Mouse (Mus musculus) heart, postnatal 0 days (tissue): ENCODE measurements around the gene Tead4. TPM values are rescaled to one million over a fixed set of nuclear protein-coding genes. Genes with fewer than 3 reads are reported as not detected.

ENCODE experiments used
- ATAC-seq: fragments of 200-750 bp; cut with Nextera tagmentation; 2 replicates; pipeline ENCODE4 v1.8.0; 2017; ENCODE audit warnings: low read depth, moderate number of reproducible peaks, moderate library complexity; ENCODE audit not compliant: insufficient read depth
- DNase-seq: peaks from one replicate; pipeline ENCODE4 v3.0.0-alpha.2; 2016; ENCODE audit warnings: low spot score
- H3K27ac ChIP-seq: fragments of 300-500 bp; sonication (generic); 2 replicates; pipeline ENCODE4 v1.5.1; 2014; ENCODE audit warnings: low read depth, mild to moderate bottlenecking
- H3K27me3 ChIP-seq: fragments of 300-500 bp; sonication (generic); 2 replicates; pipeline ENCODE4 v1.6.1; 2014; ENCODE audit warnings: low read length, mixed read lengths; ENCODE audit not compliant: control insufficient read depth, insufficient read depth
- H3K36me3 ChIP-seq: fragments of 300-500 bp; sonication (generic); replicated peaks from 2 replicates; pipeline ENCODE4 v1.6.1; 2014; ENCODE audit warnings: low read length, mixed read lengths; ENCODE audit not compliant: control insufficient read depth, insufficient read depth
- H3K4me1 ChIP-seq: fragments of 300-500 bp; sonication (generic); 2 replicates; pipeline ENCODE4 v1.6.1; 2014; ENCODE audit warnings: antibody characterized with exemption; ENCODE audit not compliant: control insufficient read depth, insufficient read depth
- H3K4me2 ChIP-seq: fragments of 300-500 bp; sonication (generic); 2 replicates; pipeline ENCODE4 v1.6.1; 2014; ENCODE audit warnings: low read depth, mild to moderate bottlenecking, low read length, moderate library complexity
- H3K4me3 ChIP-seq: fragments of 300-500 bp; sonication (generic); 2 replicates; pipeline ENCODE4 v1.5.1; 2014; ENCODE audit warnings: low read depth, low read length
- H3K9ac ChIP-seq: fragments of 300-500 bp; sonication (generic); replicated peaks from 2 replicates; pipeline ENCODE4 v1.6.1; 2014; ENCODE audit warnings: low read depth, low read length, mixed read lengths
- H3K9me3 ChIP-seq: fragments of 300-500 bp; sonication (generic); replicated peaks from 2 replicates; pipeline ENCODE4 v1.6.1; 2016; ENCODE audit warnings: low read length; ENCODE audit not compliant: control insufficient read depth
- CTCF ChIP-seq: IDR thresholded peaks from 2 replicates; pipeline ENCODE4 v1.5.1; 2016; ENCODE audit warnings: antibody characterized with exemption, control low read depth, low read depth
- EP300 ChIP-seq: IDR thresholded peaks from 2 replicates; pipeline ENCODE4 v1.6.1; 2016; ENCODE audit warnings: antibody characterized with exemption, low read depth
- WGBS: fragments of 180-500 bp; shearing (Covaris S2); extraction: QIAGEN DNeasy Blood & Tissue Kit; methylation state at CpG from one replicate; pipeline ENCODE4 v1.1.7; 2014; 5-methylcytosine and 5-hydroxymethylcytosine counted together
- polyA plus RNA-seq: library from polyadenylated mRNA; unstranded; fragments of >200 nt; fragmentation: Nextera tagmentation; extraction: Ambion mirVana; gene quantifications from 2 replicates; pipeline ENCODE4 v1.2.1, GENCODE M21; 2015
- total RNA-seq: library from RNA; depleted of rRNA; stranded (reverse); fragments of >200 nt; gene quantifications from 2 replicates; pipeline ENCODE4 v1.2.3, GENCODE M21; 2014; ENCODE audit warnings: low replicate concordance

The Tead4 gene
- total and polyA plus RNA-seq, 2 experiments from 2014 or later, result 1.5 to 4.2 TPM

- Histone ChIP-seq H3K9ac (no peak overlapping the region; the same call in 1 of the 2 replicates), H3K27me3 (no peaks in the 10 kb centered on the region), H3K4me3 (peak overlapping the region; percentile 55), H3K27ac (peak overlapping the region; percentile 60), H3K9me3 (no peaks in the 10 kb centered on the region), H3K4me2 (peak overlapping the region; percentile 77), H3K36me3 (no peaks in the 10 kb centered on the region), H3K4me1 (peaks cover 5% of the 10 kb centered on the region; the same call in 1 of the 2 replicates)
- DNase-seq (peak; percentile 58), ATAC-seq (peak; percentile 1; the same call in 1 of the 2 replicates)
- WGBS, result 2% methylated on average over 20 of the region's 20 CpGs
- TF ChIP-seq CTCF (peak; percentile 62), EP300 (no peak)
Measured at GRCm38 (mm10) chr6:128200847-128201640, 99.6 kb downstream of the Tead4 start.

GRCm38 (mm10) chr6:128200116-128200846 lies 100.3 kb downstream of the Tead4 start:
- peaks cover 5% of the 10 kb centered on the region; the same call in 1 of the 2 replicates for H3K4me1 ChIP-seq
- ATAC-seq, result peak; percentile 100
- TF ChIP-seq CTCF, result no peak
- TF ChIP-seq EP300, result no peak
- H3K27me3 ChIP-seq, result no peaks in the 10 kb centered on the region
- H3K4me2 ChIP-seq, result peak overlapping the region; percentile 77
- DNase-seq, result peak; percentile 99
- H3K9ac ChIP-seq, result 0 out of 2 replicates have a peak overlapping the region, but pooled peaks have one; percentile 37
- H3K27ac ChIP-seq, result peak overlapping the region; percentile 60
- peak overlapping the region; percentile 55 for H3K4me3 ChIP-seq
- H3K9me3 ChIP-seq, result no peaks in the 10 kb centered on the region
- WGBS, result under 1% methylated on average over 54 of the region's 54 CpGs
- no peaks in the 10 kb centered on the region for H3K36me3 ChIP-seq

- Histone ChIP-seq H3K4me2 (no peak overlapping the region), H3K9ac (no peak overlapping the region), H3K4me3 (no peak overlapping the region), H3K27ac (no peak overlapping the region), H3K9me3 (no peaks in the 10 kb centered on the region), H3K4me1 (no peaks in the 10 kb centered on the region), H3K36me3 (no peaks in the 10 kb centered on the region), H3K27me3 (no peaks in the 10 kb centered on the region)
- WGBS, result 56% methylated on average over 2 of the region's 2 CpGs
- DNase-seq (no peak), ATAC-seq (no peak)
- TF ChIP-seq EP300 (no peak), CTCF (peak; percentile 9; the same call in 1 of the 2 replicates)
Measured at GRCm38 (mm10) chr6:128183521-128183920, 117.1 kb downstream of the Tead4 start.

- Histone ChIP-seq H3K4me1 (no peaks in the 10 kb centered on the region), H3K27me3 (no peaks in the 10 kb centered on the region), H3K9me3 (no peaks in the 10 kb centered on the region), H3K27ac (no peak overlapping the region), H3K36me3 (no peaks in the 10 kb centered on the region), H3K4me2 (no peak overlapping the region), H3K4me3 (no peak overlapping the region), H3K9ac (no peak overlapping the region)
- 39% methylated on average over 5 of the region's 5 CpGs for WGBS
- DNase-seq (no peak), ATAC-seq (no peak)
- TF ChIP-seq EP300 (no peak), CTCF (no peak)
Measured at GRCm38 (mm10) chr6:128181176-128181575, 119.4 kb downstream of the Tead4 start.

GRCm38 (mm10) chr6:128179651-128180050 lies 121.0 kb downstream of the Tead4 start:
- no peak overlapping the region for H3K4me3 ChIP-seq
- no peak for TF ChIP-seq CTCF
- no peak for TF ChIP-seq EP300
- H3K4me1 ChIP-seq, result no peaks in the 10 kb centered on the region
- DNase-seq (no peak), ATAC-seq (no peak)
- no peak overlapping the region for H3K4me2 ChIP-seq
- H3K27me3 ChIP-seq, result no peaks in the 10 kb centered on the region
- H3K36me3 ChIP-seq, result no peaks in the 10 kb centered on the region
- 92% methylated on average over 1 of the region's 1 CpGs for WGBS
- H3K9ac ChIP-seq, result no peak overlapping the region
- no peak overlapping the region for H3K27ac ChIP-seq
- no peaks in the 10 kb centered on the region for H3K9me3 ChIP-seq
